Mouse (Mus musculus) kidney, adult 2 months (tissue): ENCODE results near the gene A630095N17Rik. TPM values are rescaled to one million over a fixed set of nuclear protein-coding genes. Genes with fewer than 3 reads are reported as not detected.
A peak's percentile ranks its signal among the peaks of the same experiment; 100 is the strongest.

Experiments used
- DNase-seq: peaks from one replicate; pipeline ENCODE4 v3.0.0; 2021
- H3K27ac ChIP-seq: fragments of 200-500 bp; 2 replicates; pipeline ENCODE4 v1.5.1; 2012; ENCODE audit warnings: low read depth, low read length, control low read depth, inconsistent platforms; ENCODE audit not compliant: insufficient read depth
- H3K27me3 ChIP-seq: fragments of 200-500 bp; replicated peaks from 2 replicates; pipeline ENCODE4 v1.6.1; 2012; ENCODE audit warnings: mild to moderate bottlenecking, moderate library complexity, low read length, inconsistent platforms; ENCODE audit not compliant: control insufficient read depth, insufficient read depth
- H3K36me3 ChIP-seq: fragments of 200-500 bp; 2 replicates; pipeline ENCODE4 v1.6.1; 2012; ENCODE audit warnings: mild to moderate bottlenecking, moderate library complexity, low read length, inconsistent platforms; ENCODE audit not compliant: control insufficient read depth, insufficient read depth
- H3K4me1 ChIP-seq: fragments of 200-500 bp; 2 replicates; pipeline ENCODE4 v1.6.1; 2011; ENCODE audit warnings: low read length; ENCODE audit not compliant: control insufficient read depth, insufficient read depth
- H3K4me3 ChIP-seq: fragments of 200-500 bp; 2 replicates; pipeline ENCODE4 v1.5.1; 2011; ENCODE audit warnings: mild to moderate bottlenecking, low read depth, low read length, control low read depth; ENCODE audit not compliant: insufficient read depth
- CTCF ChIP-seq: fragments of 200-500 bp; conservative IDR thresholded peaks from 2 replicates; pipeline ENCODE4 v1.5.1; 2011; ENCODE audit warnings: low read depth, mild to moderate bottlenecking, control low read depth, low read length, moderate library complexity, mixed read lengths; ENCODE audit not compliant: insufficient read depth, insufficient read length
- POLR2A ChIP-seq: fragments of 200-500 bp; IDR thresholded peaks from one replicate; pipeline ENCODE4 v1.6.1; 2011; ENCODE audit warnings: low read depth, low read length, control low read depth
- WGBS: fragments of 180-500 bp; shearing (Covaris S2); methylation state at CpG from one replicate; pipeline ENCODE4 v1.1.7; 2018; 5-methylcytosine and 5-hydroxymethylcytosine counted together
- polyA plus RNA-seq: library from polyadenylated mRNA; depleted of rRNA; stranded (reverse); fragments of >200 nt; gene quantifications from 2 replicates; pipeline ENCODE4 v1.2.3, GENCODE M21; 2012

Gene A630095N17Rik
- polyA plus RNA-seq, 1 experiment: not detected

GRCm38 (mm10) chr1:75212542-75212941 lies 19.4 kb downstream of the A630095N17Rik start:
- H3K27ac ChIP-seq: no peak overlapping the region
- peaks cover 37% of the 10 kb centered on the region for H3K4me1 ChIP-seq
- no peak for TF ChIP-seq POLR2A
- peak; percentile 32 for DNase-seq
- WGBS: 73% methylated on average over 4 of the region's 4 CpGs
- no peak overlapping the region for H3K4me3 ChIP-seq
- peaks cover 10% of the 10 kb centered on the region; the same call in 1 of the 2 replicates for H3K36me3 ChIP-seq
- H3K27me3 ChIP-seq: no peaks in the 10 kb centered on the region

- WGBS: 6% methylated on average over 17 of the region's 17 CpGs
- DNase-seq: peak; percentile 50
- H3K27me3 ChIP-seq: no peaks in the 10 kb centered on the region
- peak overlapping the region; percentile 86 for H3K4me3 ChIP-seq
- peaks cover 8% of the 10 kb centered on the region; the same call in 1 of the 2 replicates for H3K36me3 ChIP-seq
- TF ChIP-seq POLR2A (no peak), CTCF (no peak)
- peak overlapping the region; percentile 87 for H3K27ac ChIP-seq
- H3K4me1 ChIP-seq: peaks cover 32% of the 10 kb centered on the region
Measured at GRCm38 (mm10) chr1:75211141-75211708, 20.7 kb downstream of the A630095N17Rik start.

DNA sequence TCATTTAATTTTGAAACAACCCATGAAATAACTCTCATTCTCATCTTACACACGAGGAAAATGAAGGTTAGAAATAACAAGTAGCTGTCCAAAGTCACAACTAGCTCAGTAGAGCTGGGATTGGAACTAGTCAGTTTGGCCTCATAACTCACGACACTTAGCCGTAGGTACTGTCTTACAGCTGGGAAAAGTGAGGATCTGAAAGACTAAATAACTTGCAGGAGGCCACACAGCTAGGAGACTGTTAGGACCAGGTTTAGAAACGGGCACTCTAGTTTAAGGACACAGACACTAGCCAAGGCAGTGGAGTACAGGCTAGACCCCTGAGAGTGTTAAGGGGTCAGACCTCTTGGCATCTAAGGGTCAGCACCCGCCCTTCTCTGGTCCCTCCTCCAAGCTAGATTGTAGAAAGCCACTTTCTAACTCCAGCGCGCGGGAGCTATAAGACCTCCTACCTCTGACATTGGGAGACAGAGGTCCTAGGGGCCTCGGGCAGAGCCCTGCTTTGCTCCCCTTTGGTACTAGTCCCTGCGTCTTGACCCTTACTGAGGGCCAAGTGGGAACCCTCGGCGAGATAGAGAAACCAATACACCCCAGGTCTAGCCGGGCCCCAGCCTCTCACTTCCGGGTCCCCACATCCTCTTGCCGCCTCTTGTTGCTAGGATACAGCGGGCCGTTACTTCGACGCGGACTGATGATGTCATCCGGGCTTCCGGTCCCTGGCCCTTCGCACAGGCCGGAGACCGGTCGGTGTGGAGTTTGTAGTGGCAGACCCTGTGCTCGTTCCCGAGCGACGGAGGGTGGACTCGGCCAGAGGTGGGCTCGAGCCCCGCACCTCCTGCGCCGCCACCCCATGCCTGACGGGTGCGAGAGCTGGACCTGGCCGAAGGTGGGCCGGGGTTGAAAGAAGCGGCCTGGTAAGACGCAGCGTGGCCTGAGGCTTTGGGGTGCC lies 21.5 kb downstream of the A630095N17Rik start, which contains the start of the genes Glb1l and Stk16:
Gene Glb1l, minus strand, starts transcription at position 678 of the 952 bp plus-strand sequence.
Gene Stk16, plus strand, starts transcription at position 703 of the 952 bp plus-strand sequence.
- no peaks in the 10 kb centered on the region for H3K27me3 ChIP-seq
- peaks cover 5% of the 10 kb centered on the region; the same call in 1 of the 2 replicates for H3K36me3 ChIP-seq
- peak; percentile 98 for DNase-seq
- 2% methylated on average over 42 of the region's 42 CpGs for WGBS
- TF ChIP-seq POLR2A (peak; percentile 78), CTCF (no peak)
- H3K4me1 ChIP-seq: peaks cover 23% of the 10 kb centered on the region
- H3K27ac ChIP-seq: peak within 1 kb of the TSS; percentile 87
- peak within 1 kb of the TSS; percentile 86 for H3K4me3 ChIP-seq

GRCm38 (mm10) chr1:75208967-75209678 lies 22.8 kb downstream of the A630095N17Rik start:
- H3K4me3 ChIP-seq: peak overlapping the region; percentile 79
- H3K4me1 ChIP-seq: peaks cover 20% of the 10 kb centered on the region
- peak; percentile 95 for DNase-seq
- peak; percentile 55 for TF ChIP-seq POLR2A
- TF ChIP-seq CTCF: no peak
- WGBS: 3% methylated on average over 34 of the region's 34 CpGs
- peak overlapping the region; percentile 66 for H3K27ac ChIP-seq
- H3K27me3 ChIP-seq: no peaks in the 10 kb centered on the region
- H3K36me3 ChIP-seq: peaks cover 4% of the 10 kb centered on the region; the same call in 1 of the 2 replicates

- no peaks in the 10 kb centered on the region; the same call in 1 of the 2 replicates for H3K36me3 ChIP-seq
- peak; percentile 87 for DNase-seq
- H3K27ac ChIP-seq: no peak overlapping the region
Measured at GRCm38 (mm10) chr1:75201236-75201635, 30.7 kb downstream of the A630095N17Rik start.

GRCm38 (mm10) chr1:75192452-75192851 lies 39.5 kb downstream of the A630095N17Rik start:
- WGBS: under 1% methylated on average over 19 of the region's 19 CpGs
- Histone ChIP-seq H3K4me3 (peak overlapping the region; percentile 84), H3K27me3 (no peaks in the 10 kb centered on the region), H3K27ac (peak overlapping the region; percentile 94), H3K36me3 (no peaks in the 10 kb centered on the region; the same call in none of the 2 replicates), H3K4me1 (peaks cover 10% of the 10 kb centered on the region; the same call in 1 of the 2 replicates)
- TF ChIP-seq CTCF: no peak
- no peak for TF ChIP-seq POLR2A
- DNase-seq: peak; percentile 81

More at GRCm38 (mm10) chr1:75201236-75201635, 30.7 kb downstream of the A630095N17Rik start:
- WGBS: 49% methylated on average over 1 of the region's 1 CpGs
- no peaks in the 10 kb centered on the region for H3K4me1 ChIP-seq
- H3K4me3 ChIP-seq: no peak overlapping the region
- no peaks in the 10 kb centered on the region for H3K27me3 ChIP-seq
- no peak for TF ChIP-seq POLR2A
